Mouse (Mus musculus): ENCODE data around the gene Ice2.

GRCm38 (mm10) chr9:69439805-69440357 lies 42.2 kb downstream of the Ice2 start:
- TF ChIP-seq CTCF (IDR thresholded peaks at IDR 0.05; ENCODE audit: insufficient read depth, low read length) (no peak), POLR2A (IDR thresholded peaks at IDR 0.05; ENCODE audit: borderline replicate concordance, extremely low read depth, low read depth, low read length) (no peak)
